Mouse (Mus musculus): Measurements from ENCODE around the gene Suds3. TPM values are rescaled to one million over a fixed set of nuclear protein-coding genes. Genes with fewer than 3 reads are reported as not detected.

The Suds3 gene
- total and polyA plus RNA-seq, 3 experiments, result 67.8 to 102 TPM; not detected in 1

DNA sequence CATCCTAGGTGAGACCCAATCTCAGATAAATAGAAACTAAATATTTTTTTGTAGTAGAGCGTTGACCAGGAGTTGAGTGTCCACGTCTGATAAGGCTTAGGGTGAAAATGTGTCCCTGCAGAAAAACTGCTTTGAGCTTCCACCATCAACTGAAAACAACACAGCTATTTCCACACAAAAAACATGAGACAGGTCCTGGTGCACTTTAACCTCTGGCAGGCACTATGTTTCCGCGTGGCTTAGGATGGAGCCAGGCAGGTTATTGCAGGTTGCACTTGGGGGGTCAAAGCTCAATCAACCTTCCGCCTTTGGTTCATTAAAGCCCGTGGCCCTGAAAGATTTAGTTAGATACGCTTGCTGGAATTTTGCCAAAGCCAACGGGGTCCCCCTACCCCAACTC, 2.9 kb upstream of the Suds3 start:
- Histone ChIP-seq H3K79me2 (ENCODE audit: control insufficient read depth, insufficient read depth, low read length, poor library complexity) (peaks cover 34% of the 10 kb centered on the region), H3K27ac (ENCODE audit: control insufficient read depth, low read depth, low read length) (no peak overlapping the region), H3K4me1 (ENCODE audit: control insufficient read depth in 1 of 2, insufficient read depth in 2 of 2, low read length in 2 of 2) (peaks cover 10 to 31% of the 10 kb centered on the region in 2 experiments), H3K9me3 (replicated peaks; ENCODE audit: insufficient read depth, low read length) (no peaks in the 10 kb centered on the region), H3K36me3 (ENCODE audit: control insufficient read depth in 1 of 2, insufficient read depth in 2 of 2, low read length in 2 of 2) (peaks cover 0 to 35% of the 10 kb centered on the region in 2 experiments; a peak in 2 of 4 replicates), H3K27me3 (ENCODE audit: control insufficient read depth in 1 of 2, insufficient read depth in 2 of 2, low read length in 2 of 2) (no peaks in the 10 kb centered on the region), H3K9ac (ENCODE audit: control insufficient read depth, low read depth, low read length, poor library complexity, severe bottlenecking) (peak overlapping the region; percentile 90), H3K4me3 (ENCODE audit: control insufficient read depth in 1 of 2, insufficient read depth in 1 of 2, low read depth in 2 of 2, low read length in 2 of 2) (peak overlapping the region; percentile 41 to 96)
- no peak for TF ChIP-seq CHD1 (IDR thresholded peaks at IDR 0.05; ENCODE audit: low read depth, low read length)
- TF ChIP-seq ETS1 (IDR thresholded peaks at IDR 0.05; ENCODE audit: low read depth, low read length), result no peak
- no peak for TF ChIP-seq RCOR1 (IDR thresholded peaks at IDR 0.05; ENCODE audit: low read depth, low read length)
- TF ChIP-seq GATA1 (IDR thresholded peaks at IDR 0.05; ENCODE audit: low read depth, low read length), result no peak
- TF ChIP-seq TCF12 (IDR thresholded peaks at IDR 0.05; ENCODE audit: low read depth, low read length), result no peak
- no peak for TF ChIP-seq ZC3H11A (IDR thresholded peaks at IDR 0.05; ENCODE audit: low read depth, low read length)
- TF ChIP-seq USF2 (IDR thresholded peaks at IDR 0.05; ENCODE audit: borderline replicate concordance in 1 of 2, insufficient read depth in 1 of 2, low read depth in 1 of 2, low read length in 2 of 2), result no peak
- TF ChIP-seq ELF1 (IDR thresholded peaks at IDR 0.05; ENCODE audit: low read depth, low read length), result no peak
- peak; percentile 32; the same call in 1 of the 2 replicates for TF ChIP-seq TAL1 (IDR thresholded peaks at IDR 0.05; ENCODE audit: low read length)
- peak; percentile 29 for DNase-seq (ENCODE audit: low read depth, low spot score)

DNA sequence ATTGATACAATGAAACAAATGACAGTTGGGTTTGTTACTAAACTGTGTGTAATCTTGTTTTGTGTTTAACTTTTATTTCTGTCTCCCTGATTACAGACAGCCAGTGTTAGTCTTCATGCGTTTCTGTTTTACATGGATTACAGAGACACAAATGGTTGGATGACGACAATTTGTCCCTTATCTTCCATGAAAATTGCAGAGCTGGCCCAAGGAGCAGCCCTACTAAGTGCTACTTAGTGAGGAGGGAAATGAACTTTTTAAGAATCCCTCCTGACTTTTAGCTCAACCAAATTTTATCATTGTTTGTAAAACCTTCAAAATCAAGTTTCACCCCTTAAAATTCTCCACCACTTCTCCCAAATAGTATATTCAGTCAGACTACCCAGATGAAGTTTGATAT, 2.3 kb upstream of the Suds3 start:
- no peak overlapping the region for H3K4me3 ChIP-seq (ENCODE audit: control insufficient read depth in 1 of 2, insufficient read depth in 1 of 2, low read depth in 2 of 2, low read length in 2 of 2)

DNA sequence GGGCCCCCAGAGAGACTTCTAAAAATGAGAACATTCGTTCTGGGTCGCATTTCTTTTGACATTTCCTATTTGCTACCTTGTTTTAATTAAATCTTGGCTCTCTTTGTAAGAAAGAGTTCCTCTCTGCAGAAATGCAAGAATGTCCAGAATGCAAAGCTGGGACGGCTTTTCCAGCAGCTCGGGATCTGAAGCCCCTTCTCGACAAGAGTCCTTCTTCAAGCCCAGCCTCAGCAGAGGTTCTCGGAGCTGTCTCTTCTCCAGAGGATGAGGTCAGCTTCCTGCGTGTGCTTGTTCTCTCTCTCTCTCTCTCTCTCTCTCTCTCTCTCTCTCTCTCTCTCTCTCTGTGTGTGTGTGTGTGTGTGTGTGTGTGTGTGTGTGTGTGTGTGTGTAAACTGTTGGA, 1.8 kb upstream of the Suds3 start:
- Histone ChIP-seq H3K27ac (ENCODE audit: control insufficient read depth, low read depth, low read length) (no peak overlapping the region), H3K36me3 (ENCODE audit: control insufficient read depth in 1 of 2, insufficient read depth in 2 of 2, low read length in 2 of 2) (peaks cover 3 to 26% of the 10 kb centered on the region in 2 experiments; a peak in 3 of 4 replicates), H3K4me1 (ENCODE audit: control insufficient read depth in 1 of 2, insufficient read depth in 2 of 2, low read length in 2 of 2) (peaks cover 5 to 24% of the 10 kb centered on the region in 2 experiments), H3K4me3 (ENCODE audit: control insufficient read depth in 1 of 2, insufficient read depth in 1 of 2, low read depth in 2 of 2, low read length in 2 of 2) (no peak overlapping the region), H3K79me2 (ENCODE audit: control insufficient read depth, insufficient read depth, low read length, poor library complexity) (peaks cover 34% of the 10 kb centered on the region), H3K27me3 (ENCODE audit: control insufficient read depth in 1 of 2, insufficient read depth in 2 of 2, low read length in 2 of 2) (no peaks in the 10 kb centered on the region), H3K9ac (ENCODE audit: control insufficient read depth, low read depth, low read length, poor library complexity, severe bottlenecking) (no peak overlapping the region), H3K9me3 (replicated peaks; ENCODE audit: insufficient read depth, low read length) (no peaks in the 10 kb centered on the region)
- no peak for DNase-seq (ENCODE audit: low read depth, low spot score)
- TF ChIP-seq POLR2A (IDR thresholded peaks at IDR 0.05; ENCODE audit: control insufficient read depth in 1 of 2, insufficient read depth in 1 of 2, low read depth in 1 of 2, low read length in 2 of 2, poor library complexity in 1 of 2) (no peak), UBTF (IDR thresholded peaks at IDR 0.05; ENCODE audit: borderline replicate concordance, insufficient read depth, low read depth, low read length) (no peak), ELF1 (IDR thresholded peaks at IDR 0.05; ENCODE audit: low read depth, low read length) (no peak), MXI1 (IDR thresholded peaks at IDR 0.05; ENCODE audit: low read depth, low read length) (no peak), ETS1 (IDR thresholded peaks at IDR 0.05; ENCODE audit: low read depth, low read length) (no peak), ZMIZ1 (IDR thresholded peaks at IDR 0.05; ENCODE audit: low read depth, low read length) (no peak), MYC (IDR thresholded peaks at IDR 0.05; ENCODE audit: low read depth, low read length) (no peak), TCF12 (IDR thresholded peaks at IDR 0.05; ENCODE audit: low read depth, low read length) (no peak), NRF1 (IDR thresholded peaks at IDR 0.05; ENCODE audit: insufficient read depth, low read depth, low read length, poor library complexity, severe bottlenecking) (no peak), CHD1 (IDR thresholded peaks at IDR 0.05; ENCODE audit: low read depth, low read length) (no peak)

More for the DNA sequence above, 2.3 kb upstream of the Suds3 start:
- Histone ChIP-seq H3K27me3 (ENCODE audit: control insufficient read depth in 1 of 2, insufficient read depth in 2 of 2, low read length in 2 of 2) (no peaks in the 10 kb centered on the region), H3K27ac (ENCODE audit: control insufficient read depth, low read depth, low read length) (no peak overlapping the region), H3K9ac (ENCODE audit: control insufficient read depth, low read depth, low read length, poor library complexity, severe bottlenecking) (no peak overlapping the region), H3K36me3 (ENCODE audit: control insufficient read depth in 1 of 2, insufficient read depth in 2 of 2, low read length in 2 of 2) (peaks cover under 1 to 30% of the 10 kb centered on the region in 2 experiments; a peak in 3 of 4 replicates), H3K79me2 (ENCODE audit: control insufficient read depth, insufficient read depth, low read length, poor library complexity) (peaks cover 34% of the 10 kb centered on the region), H3K9me3 (replicated peaks; ENCODE audit: insufficient read depth, low read length) (no peaks in the 10 kb centered on the region), H3K4me1 (ENCODE audit: control insufficient read depth in 1 of 2, insufficient read depth in 2 of 2, low read length in 2 of 2) (peaks cover 6 to 26% of the 10 kb centered on the region in 2 experiments)
- no peak for DNase-seq (ENCODE audit: low read depth, low spot score)
- TF ChIP-seq ETS1 (IDR thresholded peaks at IDR 0.05; ENCODE audit: low read depth, low read length), result no peak
- peak; percentile 94 for TF ChIP-seq ZKSCAN1 (IDR thresholded peaks at IDR 0.05; ENCODE audit: low read depth, low read length)

All from MEL (cell line).